Mouse (Mus musculus): ENCODE data around the gene Slc36a3. TPM values are rescaled to one million over a fixed set of nuclear protein-coding genes. Genes with fewer than 3 reads are reported as not detected.
A peak's percentile ranks its signal among the peaks of the same experiment; 100 is the strongest.

Slc36a3 gene
- total RNA-seq, 2 experiments from 2014 or later: not detected

GRCm38 (mm10) chr11:55084629-55085028, 66.9 kb downstream of the Slc36a3 start:
- DNase-seq (ENCODE audit: low spot score in 2 of 2): no peak
- intact Hi-C loops (cut with DNase I): loop anchor here (5.0 kb wide), 2 partner anchors 87 to 152 kb away; no protein-coding TSS in a partner anchor

- intact Hi-C loops (cut with DNase I): no loop called here
- DNase-seq (ENCODE audit: low spot score in 2 of 2): no peak
Measured at GRCm38 (mm10) chr11:55081206-55081605, 70.3 kb downstream of the Slc36a3 start.

- no peak for DNase-seq (ENCODE audit: low spot score in 2 of 2)
- intact Hi-C loops (cut with DNase I): no loop called here
Measured at GRCm38 (mm10) chr11:55079180-55079579, 72.3 kb downstream of the Slc36a3 start.

GRCm38 (mm10) chr11:55078502-55078901, 73.0 kb downstream of the Slc36a3 start:
- intact Hi-C loops (cut with DNase I): no loop called here

GRCm38 (mm10) chr11:55077331-55078231, 73.9 kb downstream of the Slc36a3 start, which contains the start of gene Ccdc69:
Ccdc69 (minus strand) TSS chr11:55078131.
- intact Hi-C loops (cut with DNase I): no loop called here
- peak; percentile 16 to 18 for DNase-seq (ENCODE audit: low spot score in 2 of 2)

More at GRCm38 (mm10) chr11:55078502-55078901, 73.0 kb downstream of the Slc36a3 start:
- no peak for DNase-seq (ENCODE audit: low spot score in 2 of 2)

- DNase-seq (ENCODE audit: low spot score in 2 of 2): no peak
- intact Hi-C loops (cut with DNase I): no loop called here
Measured at GRCm38 (mm10) chr11:55076234-55076633, 75.3 kb downstream of the Slc36a3 start.

GRCm38 (mm10) chr11:55075602-55076001, 75.9 kb downstream of the Slc36a3 start:
- intact Hi-C loops (cut with DNase I): no loop called here
- no peak for DNase-seq (ENCODE audit: low spot score in 2 of 2)

Other genes starting within 250 kb of the Slc36a3 start
- 1 to 10 TPM; 8.6 to 9.7 TPM for gene Gpx3, start 249.3 kb downstream of the Slc36a3 start, total RNA-seq (2021)
- gene Tnip1, start 188.8 kb downstream of the Slc36a3 start, total RNA-seq (2021): 10 to 100 TPM; 36.4 to 40.0 TPM
- 10 to 100 TPM; 81.1 to 89.5 TPM for gene Anxa6, start 118.3 kb downstream of the Slc36a3 start, total RNA-seq (2021)
- under 1 TPM; 0.32 to 0.37 TPM for gene Ccdc69, start 73.6 kb downstream of the Slc36a3 start, total RNA-seq (2021)
- gene Gm2a, start 53.6 kb downstream of the Slc36a3 start, total RNA-seq (2021): 10 to 100 TPM; 38.4 to 41.4 TPM
- gene Slc36a2, start 33.4 kb upstream of the Slc36a3 start, total RNA-seq (2021): under 1 TPM; 0.34 to 0.43 TPM
- gene Slc36a1, start 52.6 kb upstream of the Slc36a3 start, total RNA-seq (2021): 10 to 100 TPM; 80.4 to 82.8 TPM
- gene Fat2, start 184.9 kb upstream of the Slc36a3 start, total RNA-seq (2021): under 1 TPM; 0.28 to 0.32 TPM